Mouse (Mus musculus) embryonic facial prominence, embryonic 12.5 days (tissue): Measurements from ENCODE around the gene Zswim1. TPM values are rescaled to one million over a fixed set of nuclear protein-coding genes. Genes with fewer than 3 reads are reported as not detected.

Source experiments
- ATAC-seq: fragments of 200-750 bp; cut with Nextera tagmentation; 2 replicates; pipeline ENCODE4 v1.8.0; 2017; ENCODE audit not compliant: insufficient number of reproducible peaks, insufficient read depth, low FRiP score, low TSS enrichment
- H3K27ac ChIP-seq: fragments of 300-500 bp; sonication (generic); 2 replicates; pipeline ENCODE4 v1.5.1; 2016; ENCODE audit warnings: mild to moderate bottlenecking
- H3K27me3 ChIP-seq: fragments of 300-500 bp; sonication (generic); 2 replicates; pipeline ENCODE4 v1.6.1; 2016; ENCODE audit warnings: mild to moderate bottlenecking, moderate library complexity
- H3K36me3 ChIP-seq: fragments of 300-500 bp; sonication (generic); 2 replicates; pipeline ENCODE4 v1.6.1; 2016; ENCODE audit warnings: mild to moderate bottlenecking
- H3K4me1 ChIP-seq: fragments of 300-500 bp; sonication (generic); 2 replicates; pipeline ENCODE4 v1.6.1; 2016
- H3K4me2 ChIP-seq: fragments of 300-500 bp; sonication (generic); replicated peaks from 2 replicates; pipeline ENCODE4 v1.6.1; 2016; ENCODE audit warnings: mild to moderate bottlenecking, moderate library complexity
- H3K4me3 ChIP-seq: fragments of 300-500 bp; sonication (generic); 2 replicates; pipeline ENCODE4 v1.5.1; 2016; ENCODE audit warnings: mild to moderate bottlenecking
- H3K9ac ChIP-seq: fragments of 300-500 bp; sonication (generic); 2 replicates; pipeline ENCODE4 v1.6.1; 2016; ENCODE audit warnings: mild to moderate bottlenecking, moderate library complexity
- H3K9me3 ChIP-seq: fragments of 300-500 bp; sonication (generic); 2 replicates; pipeline ENCODE4 v1.6.1; 2016; ENCODE audit warnings: mild to moderate bottlenecking, moderate library complexity
- WGBS: fragments of 180-500 bp; shearing (Covaris S2); methylation state at CpG from one replicate; pipeline ENCODE4 v1.1.7; 2016; 5-methylcytosine and 5-hydroxymethylcytosine counted together
- polyA plus RNA-seq: library from polyadenylated mRNA; unstranded; fragments of >200 nt; fragmentation: Nextera tagmentation; extraction: Ambion mirVana; gene quantifications from 2 replicates; pipeline ENCODE4 v1.2.1, GENCODE M21; 2016

Zswim1 gene
- polyA plus RNA-seq, 1 experiment from 2014 or later: 20.8 TPM

DNA sequence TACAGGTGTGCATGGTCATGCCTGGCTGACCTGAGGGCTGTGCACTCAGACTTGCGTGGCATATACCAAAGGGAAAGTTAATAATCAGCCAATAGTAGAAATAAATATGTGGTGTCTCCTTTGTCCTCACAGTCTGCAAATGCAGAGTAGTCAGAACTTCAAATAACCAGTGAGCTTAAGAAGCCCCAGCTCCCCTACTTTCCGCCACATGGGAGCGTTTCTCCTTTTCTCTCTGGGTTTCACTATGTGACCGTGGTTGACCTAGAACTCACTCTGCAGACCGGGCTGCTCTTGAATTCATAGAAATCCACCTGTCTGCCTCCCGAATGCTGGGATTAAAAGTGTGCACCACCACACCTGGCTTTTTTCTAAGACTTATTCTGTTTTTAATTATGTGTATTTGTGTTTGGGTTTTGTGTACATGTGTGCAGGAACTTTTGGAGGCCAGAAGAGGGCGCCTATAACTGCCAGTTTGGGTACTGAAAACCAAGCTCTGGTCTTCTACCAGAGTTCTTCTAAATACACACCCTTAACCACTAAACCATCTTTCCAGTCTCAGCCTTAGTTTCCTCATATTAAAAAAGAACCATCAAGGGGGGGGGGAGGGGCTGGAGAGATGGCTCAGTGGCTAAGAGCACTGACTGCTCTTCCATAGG is 38.4 kb upstream of the Zswim1 start:
- no peaks in the 10 kb centered on the region for H3K27me3 ChIP-seq
- no peak for ATAC-seq
- 71% methylated on average over 7 of the region's 7 CpGs for WGBS

DNA sequence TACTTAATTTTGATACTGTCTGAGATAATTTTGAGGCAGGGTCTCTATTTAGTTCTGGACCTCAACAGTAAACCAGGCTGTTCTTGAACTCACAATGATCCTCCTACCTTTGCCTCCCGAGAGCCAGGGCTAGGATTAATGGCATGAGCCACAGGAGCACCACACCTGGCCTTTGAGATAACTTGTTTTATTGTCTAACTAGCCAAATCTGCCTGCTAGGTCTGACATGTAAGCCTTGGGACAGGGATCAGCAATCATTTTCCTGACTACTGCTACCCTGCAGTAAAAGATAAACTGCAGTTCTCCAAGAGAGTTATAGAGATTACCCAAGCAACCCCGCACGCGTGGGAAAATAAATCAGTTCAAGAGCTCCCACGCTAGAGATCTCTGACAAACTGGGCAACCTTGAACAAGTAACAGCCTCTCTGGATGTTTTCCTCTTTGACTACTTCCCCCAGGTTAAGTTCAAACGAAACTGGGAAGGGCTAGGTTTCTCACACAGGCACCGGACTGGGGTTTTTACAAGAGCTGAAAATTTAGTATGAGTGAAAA is 37.5 kb upstream of the Zswim1 start:
- Histone ChIP-seq H3K9me3 (no peaks in the 10 kb centered on the region), H3K4me3 (peak overlapping the region; percentile 57), H3K4me1 (peaks cover 15% of the 10 kb centered on the region; the same call in 1 of the 2 replicates), H3K9ac (peak overlapping the region; percentile 78), H3K27ac (peak overlapping the region; percentile 67), H3K4me2 (peak overlapping the region; percentile 64), H3K36me3 (0 out of 2 replicates have a peak, but pooled peaks cover 4% of the 10 kb centered on the region), H3K27me3 (no peaks in the 10 kb centered on the region)
- ATAC-seq: no peak
- WGBS: 16% methylated on average over 7 of the region's 7 CpGs

More for the DNA sequence above, 38.4 kb upstream of the Zswim1 start:
- Histone ChIP-seq H3K27ac (no peak overlapping the region), H3K9me3 (no peaks in the 10 kb centered on the region), H3K4me1 (peaks cover 15% of the 10 kb centered on the region; the same call in 1 of the 2 replicates), H3K4me3 (no peak overlapping the region), H3K4me2 (peak overlapping the region; percentile 64; the same call in 1 of the 2 replicates), H3K9ac (no peak overlapping the region), H3K36me3 (0 out of 2 replicates have a peak, but pooled peaks cover 4% of the 10 kb centered on the region)

DNA sequence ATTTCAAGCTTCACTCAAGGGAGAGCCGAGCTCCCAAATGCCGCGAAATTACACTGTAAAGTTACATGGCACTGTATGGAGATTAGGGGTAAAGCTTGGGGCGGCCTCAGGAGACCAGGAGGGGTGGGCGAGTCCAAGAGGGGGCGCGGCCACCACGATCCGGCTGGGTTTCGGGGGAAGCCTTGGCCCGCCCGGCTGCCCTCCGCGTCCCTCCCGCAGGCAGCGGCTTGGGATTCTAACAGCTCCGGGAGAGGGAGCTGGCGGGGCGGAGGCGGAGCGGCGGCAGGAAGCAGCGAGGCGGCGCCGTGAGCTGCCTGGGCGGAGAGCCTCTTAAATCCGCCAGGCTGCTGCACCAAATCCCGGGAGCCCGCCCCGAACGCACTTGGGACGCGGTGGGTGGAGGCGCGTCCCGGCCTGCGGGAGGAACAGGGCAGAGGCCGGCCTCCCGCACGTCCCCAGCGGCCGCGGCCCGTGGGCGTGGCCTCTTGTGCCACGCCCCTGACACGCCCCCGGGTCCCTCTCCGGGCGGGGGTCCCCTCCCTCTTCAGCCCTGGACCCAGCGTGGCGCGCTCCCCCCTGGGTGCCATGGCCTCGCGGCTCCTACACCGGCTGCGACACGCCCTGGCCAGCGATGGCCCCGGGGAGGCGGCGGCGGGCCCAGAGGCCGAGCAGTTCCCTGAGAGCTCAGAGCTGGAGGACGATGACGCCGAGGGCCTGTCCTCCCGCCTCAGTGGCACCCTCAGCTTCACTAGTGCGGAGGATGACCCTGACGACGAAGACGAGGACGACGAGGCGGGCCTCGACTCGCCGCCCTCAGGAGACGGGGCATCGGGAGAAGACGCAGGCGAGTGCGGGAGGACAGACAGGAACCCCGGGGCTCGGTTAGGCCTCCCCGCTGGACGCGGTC is 36.8 kb upstream of the Zswim1 start, which contains the start of gene Snx21:
TSS of gene Snx21 (plus strand) at position 343 of the 907 bp plus-strand sequence.
- H3K27me3 ChIP-seq: no peaks in the 10 kb centered on the region
- peaks cover 15% of the 10 kb centered on the region; the same call in 1 of the 2 replicates for H3K4me1 ChIP-seq
- 0 out of 2 replicates have a peak, but pooled peaks cover 5% of the 10 kb centered on the region for H3K36me3 ChIP-seq
- ATAC-seq: peak; percentile 91
- peak within 1 kb of the TSS; percentile 57 for H3K4me3 ChIP-seq
- peak within 1 kb of the TSS; percentile 64 for H3K4me2 ChIP-seq
- H3K9ac ChIP-seq: peak within 1 kb of the TSS; percentile 78
- H3K27ac ChIP-seq: peak within 1 kb of the TSS; percentile 67
- under 1% methylated on average over 80 of the region's 89 CpGs for WGBS
- no peaks in the 10 kb centered on the region for H3K9me3 ChIP-seq

DNA sequence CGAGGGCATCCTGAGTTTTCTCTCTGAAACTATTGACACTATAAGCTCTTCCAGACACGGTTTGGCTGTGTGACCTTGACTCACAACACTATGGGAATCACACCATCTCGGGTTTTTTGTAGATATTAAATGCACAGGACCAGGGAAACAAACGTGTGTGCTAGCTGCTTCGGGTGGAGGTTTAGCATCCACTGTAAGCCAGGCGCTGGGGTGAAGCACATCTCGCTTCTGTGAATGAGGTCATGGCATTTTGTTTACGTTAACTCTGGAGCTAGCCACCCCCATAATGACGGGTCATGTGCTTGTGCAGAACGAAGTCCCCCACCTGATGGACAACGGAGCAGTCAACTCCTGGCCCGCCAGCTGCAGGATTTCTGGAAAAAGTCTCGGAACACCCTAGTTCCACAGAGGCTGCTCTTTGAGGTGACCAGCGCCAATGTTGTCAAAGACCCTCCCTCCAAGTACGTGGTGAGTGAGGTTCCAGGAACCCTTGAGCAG is 36.0 kb upstream of the Zswim1 start:
- WGBS: 9% methylated on average over 15 of the region's 15 CpGs
- Histone ChIP-seq H3K4me3 (peak overlapping the region; percentile 57), H3K36me3 (peaks cover 12% of the 10 kb centered on the region; the same call in 1 of the 2 replicates), H3K4me2 (peak overlapping the region; percentile 64), H3K4me1 (peaks cover 15% of the 10 kb centered on the region; the same call in 1 of the 2 replicates), H3K27ac (peak overlapping the region; percentile 67), H3K9me3 (no peaks in the 10 kb centered on the region), H3K9ac (peak overlapping the region; percentile 78), H3K27me3 (no peaks in the 10 kb centered on the region)
- ATAC-seq: no peak

DNA sequence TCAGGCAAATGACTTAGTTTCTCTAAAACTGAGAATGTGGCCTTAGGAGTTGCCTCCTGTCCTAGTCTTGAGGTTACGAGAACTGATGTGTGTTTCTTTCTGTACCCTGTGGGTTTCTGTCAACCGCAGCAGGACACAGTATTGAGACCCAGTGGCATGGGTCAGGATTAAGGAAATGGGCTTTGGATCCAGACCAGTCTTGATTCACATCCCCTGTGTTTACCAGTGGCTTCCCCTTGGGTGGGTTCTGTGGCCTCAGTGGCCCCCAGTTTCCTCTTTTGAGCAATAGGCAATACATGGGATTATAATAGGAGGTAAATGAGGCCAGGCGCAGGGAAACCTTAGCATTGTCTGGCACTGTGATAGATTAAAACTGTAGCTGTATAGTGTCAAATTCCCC is 35.5 kb upstream of the Zswim1 start:
- no peak for ATAC-seq
- Histone ChIP-seq H3K4me2 (peak overlapping the region; percentile 64), H3K9me3 (no peaks in the 10 kb centered on the region), H3K9ac (no peak overlapping the region; the same call in 1 of the 2 replicates), H3K4me1 (peaks cover 15% of the 10 kb centered on the region; the same call in 1 of the 2 replicates), H3K4me3 (peak overlapping the region; percentile 57), H3K36me3 (peaks cover 18% of the 10 kb centered on the region), H3K27me3 (no peaks in the 10 kb centered on the region), H3K27ac (no peak overlapping the region)
- WGBS: 79% methylated on average over 3 of the region's 3 CpGs

DNA sequence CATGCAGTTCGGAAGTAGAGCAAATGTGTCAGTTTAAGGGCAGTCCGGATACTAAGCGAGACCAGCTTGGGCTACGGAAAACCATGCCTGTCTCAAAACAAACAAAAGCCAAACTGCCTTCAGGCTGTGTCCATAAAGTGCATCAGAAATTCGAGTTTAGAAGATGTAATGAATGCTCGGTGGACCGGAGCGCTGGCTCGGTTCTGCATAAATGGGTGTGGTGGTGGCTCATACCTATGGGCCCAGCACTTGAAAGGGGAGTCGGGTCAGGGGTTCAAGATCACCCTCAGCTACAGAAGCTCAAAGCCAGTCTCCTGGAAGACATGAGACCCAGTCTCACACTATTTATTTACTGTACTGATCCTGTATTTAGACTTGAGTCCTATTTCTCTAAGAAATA is 34.7 kb upstream of the Zswim1 start:
- no peak overlapping the region for H3K9ac ChIP-seq
- H3K4me3 ChIP-seq: no peak overlapping the region
- H3K4me1 ChIP-seq: peaks cover 15% of the 10 kb centered on the region; the same call in 1 of the 2 replicates
- no peak overlapping the region for H3K4me2 ChIP-seq
- peaks cover 25% of the 10 kb centered on the region for H3K36me3 ChIP-seq
- H3K27ac ChIP-seq: no peak overlapping the region
- no peak for ATAC-seq
- no peaks in the 10 kb centered on the region for H3K9me3 ChIP-seq
- H3K27me3 ChIP-seq: no peaks in the 10 kb centered on the region
- WGBS: 75% methylated on average over 10 of the region's 10 CpGs

DNA sequence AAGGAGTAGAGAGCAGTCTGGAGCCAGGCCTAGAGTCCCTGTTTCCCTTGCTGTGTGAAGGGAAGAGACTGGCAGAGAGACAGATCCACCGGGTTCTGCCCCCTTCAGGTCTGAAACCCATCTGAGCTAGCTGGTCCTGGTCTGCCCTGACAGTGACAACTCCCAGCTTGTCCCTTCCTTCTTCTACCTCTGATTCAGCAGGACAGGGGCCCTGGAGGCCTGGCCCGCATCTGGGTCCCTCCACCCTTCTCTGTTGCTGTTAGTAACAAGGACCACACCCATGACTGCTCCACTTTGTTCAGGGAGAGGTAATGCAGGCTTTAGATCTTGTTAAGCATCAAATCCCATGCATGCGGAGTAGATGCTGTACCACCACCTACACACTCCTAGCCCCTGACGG is 34.1 kb upstream of the Zswim1 start:
- Histone ChIP-seq H3K36me3 (peaks cover 25% of the 10 kb centered on the region), H3K4me1 (peaks cover 15% of the 10 kb centered on the region; the same call in 1 of the 2 replicates), H3K27me3 (no peaks in the 10 kb centered on the region), H3K9ac (no peak overlapping the region), H3K4me3 (no peak overlapping the region), H3K9me3 (no peaks in the 10 kb centered on the region), H3K4me2 (no peak overlapping the region), H3K27ac (no peak overlapping the region)
- WGBS: 52% methylated on average over 4 of the region's 4 CpGs
- ATAC-seq: no peak

DNA sequence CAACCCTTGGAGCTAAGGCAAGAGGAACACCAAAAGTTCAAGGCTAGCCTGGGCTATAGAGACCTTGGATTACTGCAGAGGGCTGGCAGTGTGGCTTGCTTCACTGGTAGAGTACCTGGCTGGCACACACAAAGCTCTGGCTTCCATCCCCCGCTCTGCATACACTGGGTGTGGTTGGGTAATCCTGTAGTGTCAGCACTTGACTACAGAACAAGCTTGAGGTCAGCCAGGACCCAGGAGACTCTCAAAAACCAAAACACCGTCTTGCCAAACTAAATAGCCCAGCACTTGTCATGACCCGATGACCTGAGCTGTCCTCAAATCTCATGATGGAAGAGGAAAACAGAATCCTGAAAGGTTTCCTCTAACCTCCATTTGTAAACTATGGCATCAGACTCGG is 32.0 kb upstream of the Zswim1 start:
- no peaks in the 10 kb centered on the region for H3K9me3 ChIP-seq

DNA sequence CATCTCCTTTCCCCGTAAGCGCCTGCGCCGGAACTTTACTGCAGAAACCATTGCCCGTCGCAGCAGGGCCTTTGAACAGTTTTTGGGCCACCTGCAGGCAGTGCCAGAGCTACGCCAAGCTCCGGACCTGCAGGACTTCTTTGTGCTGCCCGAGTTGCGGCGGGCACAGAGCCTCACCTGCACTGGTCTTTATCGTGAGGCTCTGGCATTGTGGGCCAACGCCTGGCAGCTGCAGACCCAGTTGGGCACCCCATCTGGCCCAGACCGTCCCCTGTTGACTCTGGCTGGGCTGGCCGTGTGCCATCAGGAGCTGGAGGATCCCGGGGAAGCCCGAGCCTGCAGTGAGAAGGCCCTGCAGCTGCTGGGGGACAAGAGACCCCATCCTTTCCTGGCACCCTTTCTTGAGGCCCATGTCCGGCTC is 30.6 kb upstream of the Zswim1 start:
- whole genome bisulfite sequencing: 95% methylated on average over 18 of the region's 18 CpGs
- H3K4me1 ChIP-seq: peaks cover 4% of the 10 kb centered on the region; the same call in 1 of the 2 replicates
- no peak overlapping the region for H3K4me3 ChIP-seq
- no peak overlapping the region for H3K9ac ChIP-seq
- no peak for ATAC-seq
- no peak overlapping the region for H3K27ac ChIP-seq
- peaks cover 44% of the 10 kb centered on the region for H3K36me3 ChIP-seq
- no peaks in the 10 kb centered on the region for H3K27me3 ChIP-seq
- H3K4me2 ChIP-seq: no peak overlapping the region
- H3K9me3 ChIP-seq: no peaks in the 10 kb centered on the region

More for the DNA sequence above, 32.0 kb upstream of the Zswim1 start:
- Histone ChIP-seq H3K4me3 (no peak overlapping the region), H3K36me3 (peaks cover 35% of the 10 kb centered on the region), H3K4me1 (peaks cover 8% of the 10 kb centered on the region; the same call in 1 of the 2 replicates), H3K9ac (no peak overlapping the region), H3K27ac (no peak overlapping the region), H3K4me2 (no peak overlapping the region), H3K27me3 (no peaks in the 10 kb centered on the region)
- no peak for ATAC-seq
- WGBS: 79% methylated on average over 4 of the region's 4 CpGs

DNA sequence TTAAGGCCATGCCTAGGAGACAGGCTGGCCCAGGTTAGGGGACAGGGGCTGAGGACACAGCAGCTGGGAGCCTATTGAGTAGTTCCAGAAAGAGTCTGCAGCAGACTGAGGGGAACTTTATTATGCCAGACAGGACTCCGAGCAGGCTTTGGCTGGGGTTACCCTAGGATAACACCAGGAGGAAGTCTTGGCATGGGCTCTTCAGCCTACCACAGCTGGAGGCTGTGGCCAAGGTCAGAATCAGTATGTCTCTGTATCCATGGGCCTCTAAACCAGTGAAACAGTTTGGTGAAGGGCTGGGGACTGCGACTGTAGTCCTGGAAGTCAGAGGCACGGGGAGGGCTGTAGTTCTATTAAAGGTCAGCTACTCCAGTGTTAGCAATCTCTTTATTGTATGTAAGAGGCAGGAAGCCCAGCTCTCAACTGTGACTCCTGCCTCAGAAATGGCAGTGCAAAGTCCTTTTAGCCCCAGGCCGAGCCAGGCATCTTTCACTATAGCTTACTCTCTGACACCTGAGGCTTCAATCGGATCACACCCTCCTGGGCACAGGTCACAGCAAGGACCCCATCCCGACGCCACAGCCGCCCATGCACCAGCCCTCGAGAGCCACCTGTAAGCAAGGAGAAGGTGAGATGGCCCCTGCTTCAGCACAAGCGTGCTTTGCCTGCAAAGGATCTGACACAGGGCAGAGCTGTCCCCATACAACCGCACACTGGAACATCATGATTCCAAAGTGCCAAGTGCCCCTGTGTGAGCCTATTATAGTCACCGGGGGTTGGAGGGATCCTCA is 29.9 kb upstream of the Zswim1 start:
- no peak overlapping the region for H3K4me2 ChIP-seq
- no peak for ATAC-seq
- H3K9me3 ChIP-seq: no peaks in the 10 kb centered on the region
- no peak overlapping the region for H3K9ac ChIP-seq
- no peak overlapping the region for H3K4me3 ChIP-seq
- no peaks in the 10 kb centered on the region for H3K4me1 ChIP-seq
- H3K27ac ChIP-seq: no peak overlapping the region
- 89% methylated on average over 12 of the region's 12 CpGs for WGBS
- H3K36me3 ChIP-seq: peaks cover 44% of the 10 kb centered on the region
- no peaks in the 10 kb centered on the region for H3K27me3 ChIP-seq
